Mouse (Mus musculus) small intestine, adult 2 months (tissue): ENCODE measurements at regions not wholly inside any gene's neighbourhood (a gene's known extent, or its start where the extent isn't known, plus 50 kb on each side); places are given as distances from the start of the nearest gene placed in this dataset.

Experiments used
- H3K27ac ChIP-seq: fragments of 200-500 bp; 2 replicates; pipeline ENCODE4 v1.5.1; 2012; ENCODE audit warnings: low read depth, low read length, control low read depth, inconsistent platforms; ENCODE audit not compliant: insufficient read depth
- H3K27me3 ChIP-seq: fragments of 200-500 bp; 2 replicates; pipeline ENCODE4 v1.6.1; 2012; ENCODE audit warnings: mild to moderate bottlenecking, moderate library complexity, low read length, inconsistent platforms; ENCODE audit not compliant: control insufficient read depth, insufficient read depth
- H3K36me3 ChIP-seq: fragments of 200-500 bp; 2 replicates; pipeline ENCODE4 v1.6.1; 2012; ENCODE audit warnings: mild to moderate bottlenecking, low read length, control low read depth, inconsistent platforms; ENCODE audit not compliant: control insufficient read depth, insufficient read depth
- H3K4me1 ChIP-seq: fragments of 200-500 bp; 2 replicates; pipeline ENCODE4 v1.6.1; 2012; ENCODE audit warnings: low read length, inconsistent platforms, mixed read lengths; ENCODE audit not compliant: control insufficient read depth, insufficient read depth, insufficient read length
- H3K4me3 ChIP-seq: fragments of 200-500 bp; 2 replicates; pipeline ENCODE4 v1.5.1; 2012; ENCODE audit warnings: low read depth, mild to moderate bottlenecking, control low read depth, inconsistent platforms, low read length, moderate library complexity
- CTCF ChIP-seq: fragments of 200-500 bp; IDR thresholded peaks from 2 replicates; pipeline ENCODE4 v1.5.1; 2012; ENCODE audit warnings: low read depth, mild to moderate bottlenecking, control low read depth, inconsistent platforms, low read length, moderate library complexity, mixed read lengths; ENCODE audit not compliant: insufficient replicate concordance, insufficient read length; ENCODE audit errors: extremely low read depth
- POLR2A ChIP-seq: fragments of 200-500 bp; IDR thresholded peaks from 2 replicates; pipeline ENCODE4 v1.6.1; 2012; ENCODE audit warnings: low read depth, mild to moderate bottlenecking, control low read depth, inconsistent platforms, low read length, moderate library complexity
- WGBS: fragments of 180-500 bp; shearing (Covaris S2); methylation state at CpG from one replicate; pipeline ENCODE4 v1.1.7; 2018; 5-methylcytosine and 5-hydroxymethylcytosine counted together

GRCm38 (mm10) chr19:59642606-59643005 lies 184.4 kb downstream of the Emx2 start:
- no peak overlapping the region for H3K27ac ChIP-seq
- TF ChIP-seq POLR2A (no peak), CTCF (no peak)
- H3K4me3 ChIP-seq = no peak overlapping the region
- no peaks in the 10 kb centered on the region for H3K36me3 ChIP-seq
- no peaks in the 10 kb centered on the region; the same call in 1 of the 2 replicates for H3K27me3 ChIP-seq
- 83% methylated on average over 3 of the region's 3 CpGs for WGBS
- H3K4me1 ChIP-seq = no peaks in the 10 kb centered on the region

- H3K4me3 ChIP-seq = no peak overlapping the region
- TF ChIP-seq CTCF (no peak), POLR2A (no peak)
- H3K36me3 ChIP-seq = no peaks in the 10 kb centered on the region
- H3K27ac ChIP-seq = no peak overlapping the region
- 80% methylated on average over 8 of the region's 8 CpGs for WGBS
- no peaks in the 10 kb centered on the region; the same call in 1 of the 2 replicates for H3K27me3 ChIP-seq
- no peaks in the 10 kb centered on the region for H3K4me1 ChIP-seq
Observed at GRCm38 (mm10) chr19:59646231-59646630, 188.1 kb downstream of the Emx2 start.

- WGBS = 66% methylated on average over 7 of the region's 7 CpGs
- no peak overlapping the region for H3K4me3 ChIP-seq
Observed at GRCm38 (mm10) chr19:59646656-59647055, 188.5 kb downstream of the Emx2 start.

GRCm38 (mm10) chr19:59649421-59649820 lies 191.2 kb downstream of the Emx2 start:
- no peaks in the 10 kb centered on the region for H3K4me1 ChIP-seq
- H3K36me3 ChIP-seq = no peaks in the 10 kb centered on the region
- no peaks in the 10 kb centered on the region; the same call in 1 of the 2 replicates for H3K27me3 ChIP-seq
- H3K4me3 ChIP-seq = no peak overlapping the region
- H3K27ac ChIP-seq = no peak overlapping the region
- WGBS = 90% methylated on average over 5 of the region's 5 CpGs
- TF ChIP-seq POLR2A (no peak), CTCF (no peak)

More at GRCm38 (mm10) chr19:59646656-59647055, 188.5 kb downstream of the Emx2 start:
- Histone ChIP-seq H3K27ac (no peak overlapping the region), H3K4me1 (no peaks in the 10 kb centered on the region), H3K27me3 (no peaks in the 10 kb centered on the region; the same call in 1 of the 2 replicates), H3K36me3 (no peaks in the 10 kb centered on the region)
- TF ChIP-seq POLR2A (no peak), CTCF (no peak)

- Histone ChIP-seq H3K36me3 (no peaks in the 10 kb centered on the region), H3K27ac (no peak overlapping the region), H3K4me1 (no peaks in the 10 kb centered on the region), H3K27me3 (no peaks in the 10 kb centered on the region; the same call in 1 of the 2 replicates), H3K4me3 (no peak overlapping the region)
- WGBS = 76% methylated on average over 10 of the region's 10 CpGs
- TF ChIP-seq POLR2A = no peak
- no peak for TF ChIP-seq CTCF
Observed at GRCm38 (mm10) chr19:59650611-59651329, 192.6 kb downstream of the Emx2 start.

GRCm38 (mm10) chr19:59653631-59654367 lies 195.6 kb downstream of the Emx2 start:
- H3K4me3 ChIP-seq = no peak overlapping the region
- WGBS = 51% methylated on average over 18 of the region's 18 CpGs
- TF ChIP-seq POLR2A (no peak), CTCF (no peak)

GRCm38 (mm10) chr19:59655321-59655720 lies 197.1 kb downstream of the Emx2 start:
- 92% methylated on average over 2 of the region's 2 CpGs for WGBS
- no peaks in the 10 kb centered on the region for H3K27me3 ChIP-seq

More at GRCm38 (mm10) chr19:59653631-59654367, 195.6 kb downstream of the Emx2 start:
- no peaks in the 10 kb centered on the region for H3K27me3 ChIP-seq
- H3K4me1 ChIP-seq = no peaks in the 10 kb centered on the region
- H3K27ac ChIP-seq = no peak overlapping the region
- H3K36me3 ChIP-seq = no peaks in the 10 kb centered on the region

More at GRCm38 (mm10) chr19:59655321-59655720, 197.1 kb downstream of the Emx2 start:
- H3K36me3 ChIP-seq = no peaks in the 10 kb centered on the region
- TF ChIP-seq POLR2A (no peak), CTCF (no peak)
- H3K4me1 ChIP-seq = no peaks in the 10 kb centered on the region
- H3K27ac ChIP-seq = no peak overlapping the region
- no peak overlapping the region for H3K4me3 ChIP-seq
